Mouse (Mus musculus) heart, postnatal 0 days (tissue): ENCODE data around the gene Tmem219. TPM values are rescaled to one million over a fixed set of nuclear protein-coding genes. Genes with fewer than 3 reads are reported as not detected.

ENCODE experiments used
- ATAC-seq: fragments of 200-750 bp; cut with Nextera tagmentation; 2 replicates; pipeline ENCODE4 v1.8.0; 2017; ENCODE audit warnings: low read depth, moderate number of reproducible peaks, moderate library complexity; ENCODE audit not compliant: insufficient read depth
- DNase-seq: peaks from one replicate; pipeline ENCODE4 v3.0.0-alpha.2; 2016; ENCODE audit warnings: low spot score
- H3K27ac ChIP-seq: fragments of 300-500 bp; sonication (generic); 2 replicates; pipeline ENCODE4 v1.5.1; 2014; ENCODE audit warnings: low read depth, mild to moderate bottlenecking
- H3K27me3 ChIP-seq: fragments of 300-500 bp; sonication (generic); 2 replicates; pipeline ENCODE4 v1.6.1; 2014; ENCODE audit warnings: low read length, mixed read lengths; ENCODE audit not compliant: control insufficient read depth, insufficient read depth
- H3K36me3 ChIP-seq: fragments of 300-500 bp; sonication (generic); replicated peaks from 2 replicates; pipeline ENCODE4 v1.6.1; 2014; ENCODE audit warnings: low read length, mixed read lengths; ENCODE audit not compliant: control insufficient read depth, insufficient read depth
- H3K4me1 ChIP-seq: fragments of 300-500 bp; sonication (generic); 2 replicates; pipeline ENCODE4 v1.6.1; 2014; ENCODE audit warnings: antibody characterized with exemption; ENCODE audit not compliant: control insufficient read depth, insufficient read depth
- H3K4me2 ChIP-seq: fragments of 300-500 bp; sonication (generic); 2 replicates; pipeline ENCODE4 v1.6.1; 2014; ENCODE audit warnings: low read depth, mild to moderate bottlenecking, low read length, moderate library complexity
- H3K4me3 ChIP-seq: fragments of 300-500 bp; sonication (generic); 2 replicates; pipeline ENCODE4 v1.5.1; 2014; ENCODE audit warnings: low read depth, low read length
- H3K9ac ChIP-seq: fragments of 300-500 bp; sonication (generic); replicated peaks from 2 replicates; pipeline ENCODE4 v1.6.1; 2014; ENCODE audit warnings: low read depth, low read length, mixed read lengths
- H3K9me3 ChIP-seq: fragments of 300-500 bp; sonication (generic); replicated peaks from 2 replicates; pipeline ENCODE4 v1.6.1; 2016; ENCODE audit warnings: low read length; ENCODE audit not compliant: control insufficient read depth
- CTCF ChIP-seq: IDR thresholded peaks from 2 replicates; pipeline ENCODE4 v1.5.1; 2016; ENCODE audit warnings: antibody characterized with exemption, control low read depth, low read depth
- EP300 ChIP-seq: IDR thresholded peaks from 2 replicates; pipeline ENCODE4 v1.6.1; 2016; ENCODE audit warnings: antibody characterized with exemption, low read depth
- WGBS: fragments of 180-500 bp; shearing (Covaris S2); extraction: QIAGEN DNeasy Blood & Tissue Kit; methylation state at CpG from one replicate; pipeline ENCODE4 v1.1.7; 2014; 5-methylcytosine and 5-hydroxymethylcytosine counted together
- polyA plus RNA-seq: library from polyadenylated mRNA; unstranded; fragments of >200 nt; fragmentation: Nextera tagmentation; extraction: Ambion mirVana; gene quantifications from 2 replicates; pipeline ENCODE4 v1.2.1, GENCODE M21; 2015
- total RNA-seq: library from RNA; depleted of rRNA; stranded (reverse); fragments of >200 nt; gene quantifications from 2 replicates; pipeline ENCODE4 v1.2.3, GENCODE M21; 2014; ENCODE audit warnings: low replicate concordance

Tmem219 gene
- total and polyA plus RNA-seq, 2 experiments from 2014 or later: 20.5 to 30.0 TPM

DNA sequence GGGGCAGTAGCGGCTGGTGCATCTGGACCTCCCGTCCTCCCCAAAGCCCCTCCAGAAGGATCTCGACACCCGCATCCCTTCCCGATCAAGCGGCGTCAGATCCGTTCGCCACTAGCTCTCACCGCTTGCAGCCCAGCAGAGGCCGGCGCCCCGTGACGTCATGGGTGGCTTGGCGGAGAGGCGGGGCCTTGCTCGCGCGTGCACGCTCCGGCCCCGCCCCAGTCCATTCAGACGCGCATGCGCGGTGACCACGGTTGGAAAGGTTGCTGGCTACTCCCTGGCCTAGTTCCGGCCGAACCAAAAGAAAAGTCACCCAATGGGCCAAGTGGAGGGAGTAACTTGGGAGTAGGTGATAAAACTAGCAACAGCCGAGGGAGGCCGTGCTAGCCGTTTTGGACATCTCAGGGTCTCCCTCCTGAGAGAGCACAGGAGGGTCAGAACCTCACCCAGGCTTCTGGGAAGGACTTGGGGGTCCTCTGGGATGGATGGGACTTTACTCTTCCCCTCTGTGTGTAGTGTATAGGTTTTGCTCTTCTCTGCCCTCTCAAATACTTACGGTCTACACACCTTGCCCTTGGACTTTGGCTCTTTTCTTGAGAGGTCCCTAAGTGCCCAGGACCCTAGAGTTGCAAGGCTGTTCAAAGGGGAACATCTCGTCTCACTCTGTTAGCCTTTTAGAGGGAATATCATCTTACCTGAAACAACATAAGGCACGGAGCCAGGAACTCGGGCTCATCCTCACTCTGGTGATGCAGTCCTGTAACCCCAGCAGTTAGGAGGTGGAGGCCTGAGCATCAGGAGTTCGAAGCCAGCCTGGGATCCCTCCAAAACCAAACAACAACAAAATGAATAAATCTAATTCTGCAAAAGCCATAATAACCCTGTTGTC is 24.4 kb downstream of the Tmem219 start:
- ATAC-seq: peak; percentile 99
- peak; percentile 90 for DNase-seq
- peaks cover 10% of the 10 kb centered on the region; the same call in 1 of the 2 replicates for H3K4me1 ChIP-seq
- TF ChIP-seq EP300 (no peak), CTCF (no peak)
- H3K4me2 ChIP-seq: peak overlapping the region; percentile 86
- H3K27me3 ChIP-seq: no peaks in the 10 kb centered on the region
- WGBS: 12% methylated on average over 37 of the region's 37 CpGs
- no peaks in the 10 kb centered on the region for H3K36me3 ChIP-seq
- H3K27ac ChIP-seq: peak overlapping the region; percentile 70
- peak overlapping the region; percentile 59 for H3K4me3 ChIP-seq
- H3K9me3 ChIP-seq: no peaks in the 10 kb centered on the region
- H3K9ac ChIP-seq: peak overlapping the region; percentile 54

- no peak for TF ChIP-seq EP300
- no peak for TF ChIP-seq CTCF
- 17% methylated on average over 16 of the region's 16 CpGs for WGBS
- H3K4me3 ChIP-seq: peak overlapping the region; percentile 59
- DNase-seq: peak; percentile 37
- no peaks in the 10 kb centered on the region for H3K36me3 ChIP-seq
- peaks cover 10% of the 10 kb centered on the region; the same call in 1 of the 2 replicates for H3K4me1 ChIP-seq
- ATAC-seq: peak; percentile 63
- H3K27me3 ChIP-seq: no peaks in the 10 kb centered on the region
- H3K4me2 ChIP-seq: peak overlapping the region; percentile 86
- H3K27ac ChIP-seq: peak overlapping the region; percentile 70
- H3K9ac ChIP-seq: peak overlapping the region; percentile 54
- H3K9me3 ChIP-seq: no peaks in the 10 kb centered on the region
Measured at GRCm38 (mm10) chr7:126897390-126898101, 25.2 kb downstream of the Tmem219 start.

- no peak for ATAC-seq
- no peak for DNase-seq
- H3K27me3 ChIP-seq: no peaks in the 10 kb centered on the region
- H3K36me3 ChIP-seq: 0 out of 2 replicates have a peak, but pooled peaks cover under 1% of the 10 kb centered on the region
- peak overlapping the region; percentile 70; the same call in 1 of the 2 replicates for H3K27ac ChIP-seq
- no peaks in the 10 kb centered on the region for H3K9me3 ChIP-seq
- H3K4me1 ChIP-seq: peaks cover 10% of the 10 kb centered on the region; the same call in 1 of the 2 replicates
- H3K4me2 ChIP-seq: peak overlapping the region; percentile 86
- 82% methylated on average over 5 of the region's 5 CpGs for WGBS
- no peak overlapping the region for H3K9ac ChIP-seq
- H3K4me3 ChIP-seq: no peak overlapping the region
- TF ChIP-seq CTCF: no peak
- TF ChIP-seq EP300: no peak
Measured at GRCm38 (mm10) chr7:126896912-126897311, 25.8 kb downstream of the Tmem219 start.

GRCm38 (mm10) chr7:126888852-126889251 is 33.9 kb downstream of the Tmem219 start:
- H3K9me3 ChIP-seq: no peaks in the 10 kb centered on the region
- H3K9ac ChIP-seq: peak overlapping the region; percentile 16; the same call in 1 of the 2 replicates
- 38% methylated on average over 7 of the region's 7 CpGs for WGBS
- H3K4me1 ChIP-seq: no peaks in the 10 kb centered on the region
- no peak for ATAC-seq
- H3K36me3 ChIP-seq: peaks cover 12% of the 10 kb centered on the region; the same call in 1 of the 2 replicates
- no peak overlapping the region for H3K4me2 ChIP-seq
- no peaks in the 10 kb centered on the region for H3K27me3 ChIP-seq
- no peak for DNase-seq
- H3K27ac ChIP-seq: no peak overlapping the region
- no peak overlapping the region for H3K4me3 ChIP-seq
- TF ChIP-seq CTCF (peak; percentile 44), EP300 (no peak)

DNA sequence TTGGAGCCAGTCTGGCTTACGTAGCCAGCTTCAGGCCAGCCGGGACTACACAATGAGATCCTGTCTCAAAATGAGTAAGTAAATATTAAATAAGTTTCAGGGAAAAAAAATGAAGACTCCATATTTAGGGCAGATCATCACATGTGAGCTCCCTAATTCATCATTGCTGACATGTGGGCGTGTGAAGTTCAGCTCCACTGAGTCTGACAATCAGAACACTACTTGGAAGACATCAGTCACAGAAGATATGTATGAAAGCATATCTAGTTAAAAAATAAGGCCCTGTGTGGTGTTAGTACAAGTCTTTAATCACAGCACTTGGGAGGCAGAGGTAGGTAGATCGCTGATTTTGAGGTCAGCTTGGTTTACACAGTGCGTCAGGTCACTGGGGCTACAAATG is 35.4 kb downstream of the Tmem219 start:
- TF ChIP-seq CTCF: no peak
- TF ChIP-seq EP300: no peak
- peaks cover 13% of the 10 kb centered on the region; the same call in 1 of the 2 replicates for H3K4me1 ChIP-seq
- ATAC-seq: no peak
- H3K9ac ChIP-seq: no peak overlapping the region
- no peaks in the 10 kb centered on the region for H3K27me3 ChIP-seq
- WGBS: 87% methylated on average over 5 of the region's 5 CpGs
- peaks cover 12% of the 10 kb centered on the region; the same call in 1 of the 2 replicates for H3K36me3 ChIP-seq
- H3K4me3 ChIP-seq: no peak overlapping the region
- H3K4me2 ChIP-seq: no peak overlapping the region
- no peak for DNase-seq
- no peaks in the 10 kb centered on the region for H3K9me3 ChIP-seq
- no peak overlapping the region for H3K27ac ChIP-seq
